Mouse (Mus musculus): Measurements from ENCODE around the gene Agtrap. TPM values are rescaled to one million over a fixed set of nuclear protein-coding genes. Genes with fewer than 3 reads are reported as not detected.

Agtrap gene
- polyA plus RNA-seq, 1 experiment from 2014 or later = 2.6 TPM

DNA sequence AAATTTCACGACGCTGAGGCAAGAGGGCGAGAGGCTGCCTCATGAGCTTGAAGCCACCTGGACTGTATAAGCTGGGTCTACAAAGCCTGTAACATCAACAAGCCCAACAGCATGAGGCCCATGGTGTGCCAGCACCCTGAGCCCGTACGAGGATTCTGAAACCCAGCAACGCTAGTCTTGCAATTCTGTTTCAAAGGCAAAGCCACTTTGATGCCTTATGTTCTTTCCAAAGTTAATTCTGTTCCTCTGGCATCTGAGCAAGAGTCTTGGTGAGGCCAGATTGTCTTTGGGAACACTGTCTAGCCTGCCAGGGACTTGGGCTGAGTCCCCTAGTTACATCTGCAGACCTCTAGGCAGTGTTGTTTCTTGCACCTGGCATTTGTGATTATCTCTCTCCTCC is 28.8 kb downstream of the Agtrap start:
- Histone ChIP-seq H3K27ac (ENCODE audit: low read depth, low read length) (no peak overlapping the region), H3K4me1 (ENCODE audit: control insufficient read depth, insufficient read depth, low read length) (no peaks in the 10 kb centered on the region), H3K27me3 (ENCODE audit: control insufficient read depth, insufficient read depth, low read length) (no peaks in the 10 kb centered on the region), H3K4me2 (ENCODE audit: low read depth, low read length) (no peak overlapping the region), H3K4me3 (ENCODE audit: low read depth, low read length) (no peak overlapping the region), H3K9me3 (ENCODE audit: control insufficient read depth, low read length) (no peaks in the 10 kb centered on the region), H3K9ac (replicated peaks; ENCODE audit: low read depth, low read length) (no peak overlapping the region), H3K36me3 (ENCODE audit: control insufficient read depth, insufficient read depth, low read length) (peaks cover 38% of the 10 kb centered on the region)
- 91% methylated on average over 6 of the region's 6 CpGs for WGBS
- ATAC-seq (ENCODE audit: low read depth) = no peak

DNA sequence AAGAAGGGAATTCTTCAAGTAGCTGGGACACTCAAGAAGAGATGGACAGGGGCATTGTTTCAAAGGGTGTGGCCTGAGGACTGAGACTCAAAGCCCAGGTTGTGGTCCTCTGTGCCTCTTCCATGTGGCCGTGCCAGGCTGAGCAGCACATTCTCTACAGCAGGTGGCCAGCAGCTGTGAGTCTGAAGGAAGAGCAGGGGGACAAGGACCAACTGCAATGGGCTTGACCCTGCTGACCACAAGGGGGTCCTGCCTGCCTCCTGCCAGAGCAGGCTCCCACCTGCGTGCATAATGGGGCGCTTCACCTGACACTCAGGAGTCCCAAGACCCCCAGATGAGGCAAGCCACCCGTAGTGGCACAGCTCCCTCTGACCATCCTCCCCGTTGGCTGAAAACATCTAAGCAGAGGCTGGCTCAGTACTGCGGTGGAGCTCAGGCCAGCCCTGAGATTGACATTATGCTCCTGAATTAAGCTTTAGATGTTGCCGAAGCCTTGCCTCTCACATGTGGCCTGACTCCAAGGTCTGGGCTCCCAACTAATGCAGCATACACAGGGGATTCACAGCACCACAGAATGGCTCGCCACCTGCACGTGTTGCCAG is 29.5 kb downstream of the Agtrap start:
- H3K4me1 ChIP-seq (ENCODE audit: control insufficient read depth, insufficient read depth, low read length) = no peaks in the 10 kb centered on the region
- H3K4me2 ChIP-seq (ENCODE audit: low read depth, low read length) = no peak overlapping the region
- WGBS = 87% methylated on average over 9 of the region's 9 CpGs
- H3K4me3 ChIP-seq (ENCODE audit: low read depth, low read length) = no peak overlapping the region
- H3K9ac ChIP-seq (replicated peaks; ENCODE audit: low read depth, low read length) = no peak overlapping the region
- no peaks in the 10 kb centered on the region for H3K27me3 ChIP-seq (ENCODE audit: control insufficient read depth, insufficient read depth, low read length)
- peaks cover 44% of the 10 kb centered on the region for H3K36me3 ChIP-seq (ENCODE audit: control insufficient read depth, insufficient read depth, low read length)
- no peak overlapping the region for H3K27ac ChIP-seq (ENCODE audit: low read depth, low read length)
- H3K9me3 ChIP-seq (ENCODE audit: control insufficient read depth, low read length) = no peaks in the 10 kb centered on the region
- no peak for ATAC-seq (ENCODE audit: low read depth)

DNA sequence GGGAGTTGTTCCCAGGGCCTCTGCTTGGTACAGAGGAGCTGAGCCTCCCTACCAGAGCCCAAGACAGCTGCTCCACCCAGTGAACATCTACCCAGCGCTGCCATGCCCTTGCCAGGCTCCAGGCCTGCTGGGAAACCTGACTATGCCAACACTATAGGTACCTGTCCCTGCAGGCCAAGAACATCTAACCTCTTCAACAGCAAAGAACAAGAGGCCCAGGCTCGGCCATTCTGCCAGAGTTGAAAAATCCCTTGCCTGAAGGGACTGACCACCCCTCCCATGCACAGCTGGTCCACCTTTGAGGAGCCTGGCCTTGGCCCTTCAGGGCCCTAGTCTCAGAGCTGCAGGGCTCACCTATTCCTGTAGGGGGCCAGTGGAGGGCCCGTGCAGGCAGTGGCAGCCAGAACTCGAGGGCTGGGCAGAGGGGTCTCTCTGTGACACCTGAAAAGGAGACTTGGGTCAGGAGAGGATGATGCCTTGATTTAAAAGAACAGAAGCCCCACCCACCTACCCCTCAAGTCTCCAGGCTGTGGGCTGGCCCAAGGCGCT is 30.1 kb downstream of the Agtrap start:
- WGBS = 64% methylated on average over 5 of the region's 5 CpGs
- ATAC-seq (ENCODE audit: low read depth) = no peak
- Histone ChIP-seq H3K27ac (ENCODE audit: low read depth, low read length) (no peak overlapping the region), H3K9me3 (ENCODE audit: control insufficient read depth, low read length) (no peaks in the 10 kb centered on the region), H3K4me3 (ENCODE audit: low read depth, low read length) (no peak overlapping the region), H3K36me3 (ENCODE audit: control insufficient read depth, insufficient read depth, low read length) (peaks cover 50% of the 10 kb centered on the region), H3K27me3 (ENCODE audit: control insufficient read depth, insufficient read depth, low read length) (no peaks in the 10 kb centered on the region), H3K4me1 (ENCODE audit: control insufficient read depth, insufficient read depth, low read length) (no peaks in the 10 kb centered on the region), H3K9ac (replicated peaks; ENCODE audit: low read depth, low read length) (no peak overlapping the region), H3K4me2 (ENCODE audit: low read depth, low read length) (no peak overlapping the region)

DNA sequence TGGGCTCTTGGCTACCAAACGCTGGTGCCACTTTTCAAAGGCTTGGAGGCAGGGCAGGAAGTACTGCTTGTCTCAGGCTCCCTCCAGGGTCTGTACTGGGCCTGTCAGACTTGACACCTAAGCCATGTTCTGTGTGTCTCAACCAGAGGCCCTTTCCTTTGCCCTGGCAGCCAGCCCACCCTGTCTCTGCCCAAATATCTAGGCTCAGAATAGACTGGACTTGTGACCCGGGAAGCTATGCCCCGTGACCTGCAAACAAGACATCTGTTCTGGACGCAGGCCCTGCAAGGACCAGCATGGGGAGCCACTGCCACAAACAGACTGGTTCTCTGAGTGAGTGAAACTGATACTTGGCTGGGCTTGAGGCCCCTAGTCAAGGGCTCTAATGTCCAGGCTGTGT is 31.0 kb downstream of the Agtrap start:
- no peak overlapping the region for H3K27ac ChIP-seq (ENCODE audit: low read depth, low read length)
- H3K9ac ChIP-seq (replicated peaks; ENCODE audit: low read depth, low read length) = no peak overlapping the region
- 91% methylated on average over 4 of the region's 4 CpGs for WGBS
- no peaks in the 10 kb centered on the region for H3K27me3 ChIP-seq (ENCODE audit: control insufficient read depth, insufficient read depth, low read length)
- H3K36me3 ChIP-seq (ENCODE audit: control insufficient read depth, insufficient read depth, low read length) = peaks cover 59% of the 10 kb centered on the region
- ATAC-seq (ENCODE audit: low read depth) = no peak
- H3K9me3 ChIP-seq (ENCODE audit: control insufficient read depth, low read length) = no peaks in the 10 kb centered on the region
- H3K4me2 ChIP-seq (ENCODE audit: low read depth, low read length) = no peak overlapping the region
- no peaks in the 10 kb centered on the region for H3K4me1 ChIP-seq (ENCODE audit: control insufficient read depth, insufficient read depth, low read length)
- no peak overlapping the region for H3K4me3 ChIP-seq (ENCODE audit: low read depth, low read length)

DNA sequence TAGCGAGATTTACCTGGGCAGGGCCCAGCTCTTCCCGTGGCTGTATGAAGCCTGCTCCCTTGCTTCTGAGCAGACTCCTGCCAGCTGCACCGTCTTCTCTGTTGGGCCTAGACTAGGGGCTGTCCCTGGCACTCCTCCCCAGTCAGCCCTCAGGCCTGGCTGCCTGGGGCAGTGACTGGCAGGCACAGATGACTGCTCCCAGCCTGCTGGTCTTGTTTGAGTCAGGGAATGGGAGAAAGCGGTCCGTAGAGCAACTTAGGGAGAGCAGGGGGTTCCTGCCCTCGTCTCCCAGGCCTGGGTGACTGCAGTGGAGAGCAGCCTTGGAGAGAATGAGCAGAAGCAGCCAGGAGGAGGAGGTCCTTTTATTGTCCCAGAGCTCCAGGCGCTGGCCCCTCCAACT is 31.6 kb downstream of the Agtrap start:
- H3K27ac ChIP-seq (ENCODE audit: low read depth, low read length) = no peak overlapping the region
- H3K9ac ChIP-seq (replicated peaks; ENCODE audit: low read depth, low read length) = no peak overlapping the region
- no peak overlapping the region for H3K4me2 ChIP-seq (ENCODE audit: low read depth, low read length)
- 86% methylated on average over 7 of the region's 7 CpGs for WGBS
- H3K4me3 ChIP-seq (ENCODE audit: low read depth, low read length) = no peak overlapping the region
- H3K27me3 ChIP-seq (ENCODE audit: control insufficient read depth, insufficient read depth, low read length) = no peaks in the 10 kb centered on the region
- H3K36me3 ChIP-seq (ENCODE audit: control insufficient read depth, insufficient read depth, low read length) = peaks cover 64% of the 10 kb centered on the region
- no peak for ATAC-seq (ENCODE audit: low read depth)
- H3K9me3 ChIP-seq (ENCODE audit: control insufficient read depth, low read length) = no peaks in the 10 kb centered on the region
- no peaks in the 10 kb centered on the region for H3K4me1 ChIP-seq (ENCODE audit: control insufficient read depth, insufficient read depth, low read length)

DNA sequence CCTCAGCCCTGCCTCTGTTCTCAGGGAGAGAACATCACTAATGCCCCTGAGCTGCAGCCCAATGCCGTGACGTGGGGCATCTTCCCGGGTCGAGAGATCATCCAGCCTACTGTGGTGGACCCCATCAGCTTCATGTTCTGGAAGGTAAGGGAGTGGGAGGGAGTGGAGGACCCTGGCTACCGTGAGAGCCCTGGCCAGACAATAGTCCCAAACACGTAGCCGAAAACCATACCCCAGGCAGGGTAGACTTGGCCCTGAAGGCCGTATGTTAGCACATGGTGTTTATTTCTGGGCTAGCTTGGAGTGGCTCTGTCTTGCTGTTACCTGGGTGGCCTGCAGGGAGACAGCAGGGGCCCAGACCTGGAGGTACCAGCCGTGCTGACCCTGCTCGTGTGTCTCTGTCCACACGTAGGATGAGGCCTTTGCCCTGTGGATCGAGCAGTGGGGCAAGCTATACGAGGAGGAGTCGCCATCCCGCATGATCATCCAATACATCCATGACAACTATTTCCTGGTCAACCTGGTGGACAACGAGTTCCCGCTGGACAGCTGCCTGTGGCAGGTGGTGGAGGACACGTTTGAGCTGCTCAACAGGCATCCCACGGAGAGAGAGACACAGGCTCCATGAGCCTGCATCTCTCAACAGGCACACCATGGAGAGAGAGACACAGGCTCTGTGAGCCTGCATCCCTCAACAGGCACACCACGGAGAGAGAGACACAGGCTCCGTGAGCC is 32.7 kb downstream of the Agtrap start:
- Histone ChIP-seq H3K9me3 (ENCODE audit: control insufficient read depth, low read length) (no peaks in the 10 kb centered on the region), H3K27me3 (ENCODE audit: control insufficient read depth, insufficient read depth, low read length) (no peaks in the 10 kb centered on the region), H3K36me3 (ENCODE audit: control insufficient read depth, insufficient read depth, low read length) (peaks cover 72% of the 10 kb centered on the region), H3K4me1 (ENCODE audit: control insufficient read depth, insufficient read depth, low read length) (no peaks in the 10 kb centered on the region), H3K27ac (ENCODE audit: low read depth, low read length) (no peak overlapping the region), H3K9ac (replicated peaks; ENCODE audit: low read depth, low read length) (no peak overlapping the region), H3K4me2 (ENCODE audit: low read depth, low read length) (no peak overlapping the region), H3K4me3 (ENCODE audit: low read depth, low read length) (no peak overlapping the region)
- WGBS = 93% methylated on average over 21 of the region's 21 CpGs
- no peak for ATAC-seq (ENCODE audit: low read depth)

DNA sequence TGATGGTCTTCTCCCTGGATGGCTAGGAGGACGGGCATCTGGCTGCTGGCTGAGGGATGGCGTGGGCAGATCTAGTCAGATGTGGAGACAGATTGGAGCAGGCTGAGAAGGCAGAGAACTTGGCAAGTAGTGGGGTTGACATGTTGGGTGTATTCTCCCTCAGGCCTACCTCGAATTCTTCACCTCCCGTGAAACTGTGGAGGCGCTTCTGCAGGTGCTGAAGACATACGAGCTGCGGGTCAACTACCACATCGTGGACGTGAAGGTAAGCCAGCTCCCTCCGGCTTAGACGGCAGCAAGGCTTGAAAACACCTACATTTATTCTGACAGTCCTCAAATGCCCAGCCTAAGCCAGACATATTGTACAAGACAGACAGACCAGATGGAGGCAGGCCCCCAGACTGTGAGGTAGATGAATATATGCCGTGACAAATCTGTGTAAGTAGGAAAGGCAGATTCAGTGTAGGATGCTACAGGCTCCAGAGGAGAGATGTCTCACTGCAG is 34.4 kb downstream of the Agtrap start:
- H3K27me3 ChIP-seq (ENCODE audit: control insufficient read depth, insufficient read depth, low read length) = no peaks in the 10 kb centered on the region
- H3K36me3 ChIP-seq (ENCODE audit: control insufficient read depth, insufficient read depth, low read length) = peaks cover 80% of the 10 kb centered on the region
- WGBS = 93% methylated on average over 12 of the region's 12 CpGs
- H3K4me1 ChIP-seq (ENCODE audit: control insufficient read depth, insufficient read depth, low read length) = no peaks in the 10 kb centered on the region
- H3K9ac ChIP-seq (replicated peaks; ENCODE audit: low read depth, low read length) = no peak overlapping the region
- no peak overlapping the region for H3K4me3 ChIP-seq (ENCODE audit: low read depth, low read length)
- H3K4me2 ChIP-seq (ENCODE audit: low read depth, low read length) = no peak overlapping the region
- no peaks in the 10 kb centered on the region for H3K9me3 ChIP-seq (ENCODE audit: control insufficient read depth, low read length)
- no peak for ATAC-seq (ENCODE audit: low read depth)
- no peak overlapping the region for H3K27ac ChIP-seq (ENCODE audit: low read depth, low read length)

DNA sequence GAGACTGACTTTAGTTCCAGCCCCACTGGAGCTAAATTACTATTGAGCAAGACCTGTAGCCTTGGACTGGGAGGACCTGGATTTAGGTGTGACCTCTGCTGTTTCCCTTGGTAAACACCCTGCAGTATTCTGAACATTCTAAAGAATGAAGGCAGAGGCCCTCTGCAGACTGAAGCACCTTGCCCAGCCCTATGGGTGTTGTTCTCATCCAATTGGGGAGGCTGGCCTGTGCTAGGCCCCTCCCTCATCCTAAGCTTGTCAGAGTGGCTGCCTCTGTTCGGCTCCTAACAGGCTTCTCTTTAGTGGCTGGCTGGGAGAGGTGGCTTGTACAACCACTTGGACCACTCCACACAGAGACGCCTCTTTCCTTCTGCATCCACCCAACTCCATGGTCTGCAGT is 34.9 kb downstream of the Agtrap start:
- Histone ChIP-seq H3K27me3 (ENCODE audit: control insufficient read depth, insufficient read depth, low read length) (no peaks in the 10 kb centered on the region), H3K36me3 (ENCODE audit: control insufficient read depth, insufficient read depth, low read length) (peaks cover 83% of the 10 kb centered on the region), H3K4me1 (ENCODE audit: control insufficient read depth, insufficient read depth, low read length) (no peaks in the 10 kb centered on the region), H3K27ac (ENCODE audit: low read depth, low read length) (no peak overlapping the region), H3K9me3 (ENCODE audit: control insufficient read depth, low read length) (no peaks in the 10 kb centered on the region), H3K4me2 (ENCODE audit: low read depth, low read length) (no peak overlapping the region), H3K9ac (replicated peaks; ENCODE audit: low read depth, low read length) (no peak overlapping the region), H3K4me3 (ENCODE audit: low read depth, low read length) (no peak overlapping the region)
- ATAC-seq (ENCODE audit: low read depth) = no peak
- 68% methylated on average over 2 of the region's 2 CpGs for WGBS

DNA sequence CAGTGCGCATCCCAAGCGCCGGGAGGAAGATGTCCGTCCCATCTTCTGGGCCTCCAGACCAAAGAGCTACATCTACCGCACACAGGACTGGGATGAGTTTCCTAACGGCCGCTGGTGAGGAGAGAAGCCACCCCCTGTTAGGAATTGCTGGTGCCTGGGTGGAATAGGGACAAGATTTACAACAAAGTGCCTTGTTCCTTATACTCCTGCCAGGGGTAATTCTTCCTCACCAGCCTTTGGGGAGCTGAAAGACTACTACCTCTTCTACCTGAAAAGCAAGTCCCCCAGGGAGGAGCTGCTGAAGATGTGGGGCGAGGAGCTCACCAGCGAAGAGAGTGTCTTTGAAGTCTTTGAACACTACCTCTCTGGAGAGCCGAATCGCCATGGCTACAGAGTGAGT is 35.9 kb downstream of the Agtrap start:
- Histone ChIP-seq H3K27me3 (ENCODE audit: control insufficient read depth, insufficient read depth, low read length) (no peaks in the 10 kb centered on the region), H3K27ac (ENCODE audit: low read depth, low read length) (no peak overlapping the region), H3K4me3 (ENCODE audit: low read depth, low read length) (no peak overlapping the region), H3K4me2 (ENCODE audit: low read depth, low read length) (no peak overlapping the region), H3K4me1 (ENCODE audit: control insufficient read depth, insufficient read depth, low read length) (no peaks in the 10 kb centered on the region), H3K36me3 (ENCODE audit: control insufficient read depth, insufficient read depth, low read length) (peaks cover 80% of the 10 kb centered on the region), H3K9me3 (ENCODE audit: control insufficient read depth, low read length) (no peaks in the 10 kb centered on the region), H3K9ac (replicated peaks; ENCODE audit: low read depth, low read length) (no peak overlapping the region)
- ATAC-seq (ENCODE audit: low read depth) = no peak
- WGBS = 89% methylated on average over 11 of the region's 11 CpGs
